Mouse (Mus musculus): Measurements from ENCODE around the gene Gm904. TPM values are rescaled to one million over a fixed set of nuclear protein-coding genes. Genes with fewer than 3 reads are reported as not detected.
"Not testable (repeated sequence)": the region's sequence is repeated elsewhere in the genome, so short reads cannot be mapped to it uniquely, and the experiment has no call there.

The Gm904 gene
- not detected for total RNA-seq (2021)
- long read RNA-seq, experiment 1 = 0 reads
- long read RNA-seq, experiment 2 = 0 reads

DNA sequence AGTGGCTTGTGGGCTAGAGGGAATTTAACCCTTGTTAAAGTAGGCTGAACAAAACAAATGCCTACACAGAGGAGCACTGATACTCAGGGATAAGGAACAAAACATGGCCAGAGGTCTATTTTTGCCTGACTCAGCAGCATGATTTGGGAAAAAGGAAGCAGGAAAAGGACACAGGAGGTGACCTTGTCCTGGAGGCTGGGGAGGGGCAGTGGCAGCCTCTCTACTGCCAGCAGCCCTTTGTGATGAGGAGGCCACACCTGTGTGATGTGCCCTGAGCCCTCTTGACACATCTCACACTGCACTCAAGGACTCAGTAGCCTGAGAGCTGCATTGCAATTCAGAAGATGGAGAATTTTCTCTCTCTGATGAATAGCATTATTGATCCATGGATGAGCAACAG, at the start of gene Gm904:
Gm904 (plus strand) TSS at position 301 of the 400 bp plus-strand sequence.
- DNase-seq = not testable (repeated sequence)

DNA sequence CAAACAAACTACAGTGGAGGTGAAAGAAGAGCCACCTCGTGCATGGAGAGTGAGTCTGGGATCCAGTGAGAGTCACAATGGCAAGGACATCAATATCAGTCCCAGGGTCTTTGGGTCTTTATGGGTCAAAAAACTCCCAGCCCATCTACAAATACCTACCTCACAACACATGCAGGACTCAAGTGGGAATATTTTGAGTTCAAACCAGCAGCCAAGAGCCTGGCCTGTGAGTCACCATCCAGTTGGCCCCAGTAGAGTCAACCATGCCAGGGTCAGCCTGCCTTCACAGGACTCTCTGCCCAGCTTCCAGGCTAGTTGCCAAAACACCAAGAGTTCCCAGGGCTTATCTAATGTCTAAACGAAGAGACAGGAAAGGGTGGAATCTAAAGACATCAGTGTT, 5.7 kb downstream of the Gm904 start:
- peak in 1 of 2 experiments; percentile 1 for DNase-seq

Small RNA genes within 50 kb of the gene (microRNA-seq; reads per million reads assigned to microRNA genes)
- gene Gm23952 = not detected
- gene Mir683-2 = not detected

Other genes with a start within 250 kb of the Gm904 start
- 10 to 100 TPM; 14.8 to 15.2 TPM for gene Fbxw17, start 225.4 kb upstream of the Gm904 start, total RNA-seq (2021)
- not detected for gene Gm47429, start 199.3 kb upstream of the Gm904 start, total RNA-seq (2021)
- not detected for gene Nutm2, start 175.9 kb upstream of the Gm904 start, total RNA-seq (2021)
- not detected for gene Gm8765, start 55.1 kb downstream of the Gm904 start, total RNA-seq (2021)